Mouse (Mus musculus) E14TG2a.4 (cell line): ENCODE data around the gene Il27.

ENCODE experiments used
- CTCF ChIP-seq: conservative IDR thresholded peaks from 2 replicates; pipeline ENCODE4 v1.5.1; 2014; ENCODE audit warnings: low read length
- NANOG ChIP-seq: IDR thresholded peaks from 2 replicates; pipeline ENCODE4 v1.6.1; 2014; ENCODE audit warnings: borderline replicate concordance, low read length, mixed read lengths
- POU5F1 ChIP-seq: IDR thresholded peaks from 2 replicates; pipeline ENCODE4 v1.6.1; 2014; ENCODE audit warnings: low read length, borderline replicate concordance

DNA sequence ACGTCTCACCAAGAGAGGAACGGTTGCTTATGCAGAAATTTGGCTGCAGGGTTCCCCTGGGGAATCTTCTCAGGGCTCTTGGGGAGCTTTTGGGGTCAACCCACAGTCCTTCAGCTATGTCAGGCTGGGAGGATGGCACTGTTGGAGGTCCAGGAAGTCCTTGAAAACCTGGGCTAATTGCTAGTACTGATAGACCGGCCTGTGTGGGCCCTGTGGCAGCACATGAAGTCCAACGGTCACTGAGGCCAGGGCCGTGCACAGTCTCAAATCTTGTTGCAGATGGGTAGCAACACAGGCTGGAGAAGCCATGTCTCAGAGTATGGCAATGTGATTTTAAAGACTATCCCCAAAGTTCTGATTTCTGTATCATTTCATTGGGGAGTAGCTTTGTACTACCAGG is 13.1 kb upstream of the Il27 start:
- no peak for TF ChIP-seq CTCF
- TF ChIP-seq POU5F1: no peak
- no peak for TF ChIP-seq NANOG
